Mouse (Mus musculus) erythroblast, embryonic 14.5 days (primary cell): ENCODE measurements at regions not wholly inside any gene's neighbourhood (a gene's known extent, or its start where the extent isn't known, plus 50 kb on each side); places are given as distances from the start of the nearest gene placed in this dataset.

Source experiments
- H3K27me3 ChIP-seq: 2 replicates; pipeline ENCODE4 v1.6.1; 2012; ENCODE audit warnings: inconsistent platforms; ENCODE audit not compliant: control insufficient read depth
- H3K36me3 ChIP-seq: 2 replicates; pipeline ENCODE4 v1.6.1; 2012; ENCODE audit warnings: mild to moderate bottlenecking, inconsistent platforms; ENCODE audit not compliant: control insufficient read depth
- H3K4me1 ChIP-seq: 2 replicates; pipeline ENCODE4 v1.6.1; 2012; ENCODE audit warnings: inconsistent platforms; ENCODE audit not compliant: control insufficient read depth
- H3K4me3 ChIP-seq: replicated peaks from 2 replicates; pipeline ENCODE3; 2012; ENCODE audit warnings: moderate library complexity, mild to moderate bottlenecking, inconsistent platforms
- H3K9me3 ChIP-seq: 2 replicates; pipeline ENCODE4 v1.6.1; 2012; ENCODE audit warnings: low read length, inconsistent platforms, mixed read lengths; ENCODE audit not compliant: control insufficient read depth
- GATA1 ChIP-seq: IDR thresholded peaks from 2 replicates; pipeline ENCODE4 v1.6.1; 2012; ENCODE audit warnings: low read length, inconsistent platforms, mixed read lengths
- TAL1 ChIP-seq: IDR thresholded peaks from 3 replicates; pipeline ENCODE4 v1.6.1; 2012; ENCODE audit warnings: low read length, inconsistent platforms, mixed read lengths

DNA sequence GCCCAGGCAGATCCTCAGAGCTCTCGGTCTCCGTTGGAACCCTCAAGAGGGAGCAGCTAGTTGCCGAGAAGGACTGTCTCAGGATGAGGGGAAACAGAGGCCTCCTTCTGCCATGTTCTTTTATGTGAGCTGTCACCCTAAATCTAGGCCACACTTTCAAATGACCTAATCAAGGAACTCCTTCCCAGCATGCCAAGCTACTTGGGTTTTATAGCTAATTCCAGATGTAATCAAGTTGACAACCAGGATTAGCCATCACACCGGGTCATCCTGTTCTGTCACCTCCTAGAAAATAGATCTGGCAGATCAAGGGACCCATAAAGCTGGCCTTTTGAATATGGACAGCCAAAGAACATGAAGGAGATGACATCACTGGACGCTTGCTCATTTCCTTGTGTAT lies 267.7 kb upstream of the Pabpc6 start:
- Histone ChIP-seq H3K9me3 (no peaks in the 10 kb centered on the region), H3K4me1 (no peaks in the 10 kb centered on the region), H3K36me3 (no peaks in the 10 kb centered on the region), H3K4me3 (no peak overlapping the region), H3K27me3 (no peaks in the 10 kb centered on the region)
- TF ChIP-seq GATA1 (no peak), TAL1 (no peak)

DNA sequence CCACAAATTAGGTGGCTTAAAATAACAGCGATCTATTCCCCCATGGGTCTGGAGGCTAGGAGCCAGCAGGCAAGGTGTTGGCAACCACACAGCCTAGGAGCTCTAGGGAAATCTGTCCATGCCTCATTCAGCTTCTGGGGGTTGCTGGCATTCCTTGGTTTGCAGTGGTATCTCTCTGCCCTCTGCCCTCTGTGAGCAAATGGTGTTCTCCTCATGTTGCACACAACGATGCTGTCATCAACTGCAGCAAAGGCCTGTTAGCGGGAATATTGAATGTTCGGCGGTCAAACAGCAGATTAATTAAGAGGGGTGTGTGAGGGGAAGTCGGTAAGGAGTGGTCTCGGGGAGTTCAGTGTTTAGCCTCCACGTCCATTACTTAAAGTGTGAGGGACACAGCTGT lies 262.7 kb upstream of the Pabpc6 start:
- Histone ChIP-seq H3K4me3 (no peak overlapping the region), H3K4me1 (no peaks in the 10 kb centered on the region), H3K9me3 (no peaks in the 10 kb centered on the region), H3K36me3 (no peaks in the 10 kb centered on the region), H3K27me3 (no peaks in the 10 kb centered on the region)
- TF ChIP-seq TAL1 (no peak), GATA1 (no peak)

DNA sequence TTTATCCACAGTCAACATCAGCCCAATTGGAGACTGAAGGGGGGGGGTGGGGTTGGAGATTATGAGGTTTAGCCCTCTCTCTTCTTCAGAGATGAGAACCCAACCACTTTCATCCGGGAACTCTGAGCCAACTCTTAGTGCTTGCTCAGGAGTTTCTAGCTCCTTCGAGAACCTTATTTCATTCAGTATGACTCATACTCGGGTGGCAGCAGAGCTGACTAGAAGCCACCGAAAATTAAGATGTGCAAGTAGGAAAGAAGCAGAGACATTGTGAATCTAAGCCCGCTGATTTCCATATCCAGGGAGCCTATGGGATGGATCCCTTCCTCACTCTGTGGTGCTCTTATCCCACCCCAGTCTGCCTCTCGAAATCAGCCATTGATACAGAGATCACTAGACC lies 262.0 kb upstream of the Pabpc6 start:
- H3K9me3 ChIP-seq: no peaks in the 10 kb centered on the region
- H3K36me3 ChIP-seq: no peaks in the 10 kb centered on the region
- no peak overlapping the region for H3K4me3 ChIP-seq
- H3K27me3 ChIP-seq: no peaks in the 10 kb centered on the region
- no peak for TF ChIP-seq TAL1
- TF ChIP-seq GATA1: no peak
- no peaks in the 10 kb centered on the region for H3K4me1 ChIP-seq

DNA sequence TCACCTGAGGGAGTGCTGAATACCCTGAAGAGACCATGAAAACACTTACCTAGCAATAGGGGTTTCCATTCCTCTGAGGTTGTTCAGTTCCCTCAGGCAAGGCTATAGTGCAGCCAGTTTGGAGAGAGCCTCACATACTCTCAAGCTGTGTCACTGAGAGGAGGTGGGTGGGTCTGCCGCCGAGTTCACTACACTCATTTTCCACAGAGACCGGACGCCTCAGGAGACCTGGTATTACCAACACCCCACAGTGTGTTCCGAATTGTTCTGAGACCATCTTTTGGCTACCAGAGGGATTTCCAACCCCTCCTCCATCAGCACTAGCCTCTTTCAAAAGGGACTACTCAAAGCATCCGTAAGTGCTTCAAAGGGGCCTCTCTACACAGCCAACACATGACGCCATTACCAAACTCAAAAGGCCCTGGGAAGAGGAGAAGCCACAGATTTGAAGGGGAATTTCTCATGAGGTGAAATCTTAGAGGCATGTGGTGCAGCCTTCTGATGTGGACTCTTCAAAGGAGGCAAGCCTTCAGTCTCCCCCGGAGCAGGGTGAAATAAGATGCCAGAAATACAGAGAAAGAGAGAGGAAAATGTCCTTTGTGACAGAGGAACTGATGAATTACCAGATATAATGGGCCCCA lies 260.1 kb upstream of the Pabpc6 start:
- no peaks in the 10 kb centered on the region for H3K4me1 ChIP-seq
- TF ChIP-seq GATA1 (no peak), TAL1 (no peak)
- no peaks in the 10 kb centered on the region for H3K9me3 ChIP-seq
- H3K36me3 ChIP-seq: no peaks in the 10 kb centered on the region
- no peaks in the 10 kb centered on the region for H3K27me3 ChIP-seq
- no peak overlapping the region for H3K4me3 ChIP-seq

DNA sequence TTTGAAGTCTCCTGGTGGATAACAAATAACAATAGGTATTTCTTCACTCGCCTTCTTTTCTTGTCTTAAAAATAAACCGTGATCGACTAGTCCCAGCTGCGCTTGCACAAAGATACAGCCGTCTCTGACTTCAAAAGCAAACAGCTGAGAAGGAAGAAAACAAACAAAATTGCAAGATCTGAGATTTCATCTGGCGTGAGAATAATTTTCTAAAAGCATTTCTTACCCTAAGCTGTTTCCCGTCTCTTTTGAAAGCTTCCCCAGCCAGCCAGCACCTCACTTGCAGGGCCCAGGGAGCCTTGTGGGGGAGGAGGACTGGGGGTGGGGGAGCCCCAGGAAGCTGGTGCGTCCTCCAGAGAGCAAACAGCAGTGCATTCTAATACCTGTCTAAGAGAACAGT lies 258.2 kb upstream of the Pabpc6 start:
- no peaks in the 10 kb centered on the region for H3K36me3 ChIP-seq
- no peak overlapping the region for H3K4me3 ChIP-seq
- no peak for TF ChIP-seq TAL1
- no peak for TF ChIP-seq GATA1
- no peaks in the 10 kb centered on the region for H3K27me3 ChIP-seq
- no peaks in the 10 kb centered on the region for H3K4me1 ChIP-seq
- no peaks in the 10 kb centered on the region for H3K9me3 ChIP-seq

DNA sequence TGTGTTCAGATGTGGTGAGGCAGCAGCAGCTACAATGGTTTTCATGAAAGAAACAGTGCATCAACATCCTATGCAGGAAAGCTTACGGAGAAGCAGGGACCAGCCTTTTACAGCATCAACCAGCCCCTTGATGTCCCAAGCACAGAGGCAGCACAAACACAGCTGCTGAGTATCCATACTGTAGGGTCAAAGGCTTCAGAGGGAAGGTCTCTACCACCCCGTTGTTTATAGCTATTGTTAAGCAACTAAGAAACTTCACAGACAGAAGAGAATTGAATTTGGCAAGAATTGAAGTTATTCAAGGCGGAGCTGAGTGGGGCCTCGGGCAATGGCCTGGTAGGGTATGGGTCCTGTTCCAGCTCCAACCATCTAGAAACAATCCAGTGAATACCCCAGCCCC lies 256.8 kb upstream of the Pabpc6 start:
- no peak for TF ChIP-seq GATA1
- no peak for TF ChIP-seq TAL1
- H3K36me3 ChIP-seq: no peaks in the 10 kb centered on the region
- no peaks in the 10 kb centered on the region for H3K4me1 ChIP-seq
- no peaks in the 10 kb centered on the region for H3K9me3 ChIP-seq
- no peaks in the 10 kb centered on the region for H3K27me3 ChIP-seq
- H3K4me3 ChIP-seq: no peak overlapping the region

DNA sequence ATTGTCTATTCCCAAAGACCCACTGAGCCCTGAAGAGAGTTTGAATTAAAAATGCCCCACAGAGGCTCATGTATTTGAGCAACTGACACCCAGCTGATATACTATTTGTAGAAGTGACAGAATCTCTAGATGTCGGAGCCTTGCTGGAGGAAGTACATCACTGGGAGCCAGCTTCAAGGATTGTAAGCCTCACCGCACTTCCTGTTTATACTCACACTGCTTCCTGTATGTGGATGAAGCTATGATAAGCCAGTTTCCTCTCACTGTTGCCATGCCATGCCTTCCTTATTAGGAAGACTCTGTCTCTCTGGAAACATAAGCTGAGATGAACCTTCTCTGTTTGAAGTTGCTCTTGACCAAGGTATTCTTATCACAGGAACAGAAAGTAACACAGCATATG lies 251.8 kb upstream of the Pabpc6 start:
- TF ChIP-seq GATA1: no peak
- TF ChIP-seq TAL1: no peak
- peaks cover 3% of the 10 kb centered on the region; the same call in 1 of the 2 replicates for H3K9me3 ChIP-seq
- no peaks in the 10 kb centered on the region for H3K36me3 ChIP-seq
- no peaks in the 10 kb centered on the region for H3K4me1 ChIP-seq
- H3K4me3 ChIP-seq: no peak overlapping the region
- H3K27me3 ChIP-seq: no peaks in the 10 kb centered on the region

DNA sequence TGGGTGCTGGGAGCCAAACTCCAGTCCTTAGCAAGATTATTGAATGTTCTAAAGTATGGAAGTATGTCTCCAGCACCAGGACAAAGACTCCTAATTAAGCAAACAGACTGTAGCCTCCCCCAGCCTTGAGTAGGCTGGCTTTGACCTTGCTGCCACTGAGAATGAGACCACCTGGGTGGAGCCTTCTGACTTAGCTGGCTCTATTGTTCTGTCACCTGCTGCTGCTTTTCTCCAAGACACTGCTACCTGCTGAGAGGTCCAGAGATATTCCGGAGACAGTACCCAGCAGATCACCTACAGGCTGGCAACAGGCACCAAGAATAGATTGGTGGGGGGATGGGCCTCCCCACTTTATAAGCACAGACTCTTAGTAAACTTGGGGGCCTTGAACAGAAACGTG lies 247.5 kb upstream of the Pabpc6 start:
- Histone ChIP-seq H3K4me1 (no peaks in the 10 kb centered on the region), H3K9me3 (peaks cover 3% of the 10 kb centered on the region; the same call in 1 of the 2 replicates), H3K27me3 (no peaks in the 10 kb centered on the region), H3K36me3 (no peaks in the 10 kb centered on the region), H3K4me3 (no peak overlapping the region)
- no peak for TF ChIP-seq GATA1

DNA sequence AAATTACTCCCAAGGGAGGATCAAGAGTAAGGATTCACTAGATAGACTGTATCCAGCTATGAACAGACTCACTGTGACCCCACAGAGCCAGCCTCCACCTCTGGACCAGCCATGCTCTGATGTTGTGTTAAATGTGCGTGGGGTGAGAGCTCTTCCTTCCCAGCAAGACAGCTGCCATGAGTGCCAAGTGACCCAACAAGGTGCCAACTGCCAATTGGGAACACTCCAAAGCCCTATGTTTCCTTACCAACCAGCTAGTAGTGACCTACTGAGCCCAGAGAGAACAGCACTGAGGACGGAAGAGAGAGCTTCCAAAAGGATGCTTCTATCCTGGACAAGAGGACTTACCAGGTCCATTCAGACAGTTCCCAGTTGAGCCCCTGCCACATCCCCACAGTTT lies 241.3 kb upstream of the Pabpc6 start:
- TF ChIP-seq TAL1 (no peak), GATA1 (no peak)
- no peaks in the 10 kb centered on the region for H3K36me3 ChIP-seq
- no peak overlapping the region for H3K4me3 ChIP-seq
- no peaks in the 10 kb centered on the region for H3K4me1 ChIP-seq
- H3K9me3 ChIP-seq: no peaks in the 10 kb centered on the region
- H3K27me3 ChIP-seq: peaks cover 3% of the 10 kb centered on the region

DNA sequence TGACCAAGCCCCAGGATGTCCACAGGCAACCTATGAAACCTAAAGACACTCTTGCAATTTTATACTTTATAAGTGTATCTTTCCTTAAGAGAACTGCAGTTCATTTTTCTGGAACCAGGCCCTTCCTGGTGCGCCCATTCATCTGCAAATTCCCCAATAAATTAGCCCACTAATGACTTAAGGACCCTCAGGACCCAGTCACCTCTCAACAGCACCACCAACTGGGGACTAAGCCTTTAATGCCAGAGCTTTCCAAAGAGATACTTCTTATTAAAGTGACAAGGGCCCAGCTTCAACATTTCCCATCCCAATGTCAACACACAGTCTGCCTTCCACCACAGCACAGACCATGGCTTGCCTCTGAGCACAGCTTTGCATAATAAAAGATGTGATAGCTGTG lies 237.6 kb upstream of the Pabpc6 start:
- Histone ChIP-seq H3K9me3 (no peaks in the 10 kb centered on the region), H3K4me1 (no peaks in the 10 kb centered on the region), H3K4me3 (no peak overlapping the region), H3K36me3 (no peaks in the 10 kb centered on the region), H3K27me3 (peaks cover 3% of the 10 kb centered on the region)
- TF ChIP-seq GATA1 (no peak), TAL1 (no peak)
